Mouse (Mus musculus) heart, embryonic 11.5 days (tissue): Measurements from ENCODE around the gene Fyn. TPM values are rescaled to one million over a fixed set of nuclear protein-coding genes. Genes with fewer than 3 reads are reported as not detected.
A peak's percentile ranks its signal among the peaks of the same experiment; 100 is the strongest.

Source experiments
- ATAC-seq: fragments of 200-750 bp; cut with Nextera tagmentation; replicated peaks from 2 replicates; pipeline ENCODE4 v1.8.0; 2017; ENCODE audit warnings: moderate library complexity; ENCODE audit not compliant: insufficient number of reproducible peaks, low FRiP score, low TSS enrichment
- H3K27ac ChIP-seq: fragments of 300-500 bp; sonication (generic); 2 replicates; pipeline ENCODE4 v1.5.1; 2014; ENCODE audit warnings: mild to moderate bottlenecking, low read depth, low read length
- H3K27me3 ChIP-seq: fragments of 300-500 bp; sonication (generic); 2 replicates; pipeline ENCODE4 v1.6.1; 2014; ENCODE audit warnings: mild to moderate bottlenecking, low read length, mixed read lengths; ENCODE audit not compliant: control insufficient read depth, insufficient read depth
- H3K36me3 ChIP-seq: fragments of 300-500 bp; sonication (generic); 2 replicates; pipeline ENCODE4 v1.6.1; 2014; ENCODE audit warnings: mild to moderate bottlenecking, low read length, moderate library complexity, mixed read lengths; ENCODE audit not compliant: control insufficient read depth, insufficient read depth
- H3K4me1 ChIP-seq: fragments of 300-500 bp; sonication (generic); 2 replicates; pipeline ENCODE4 v1.6.1; 2014; ENCODE audit warnings: low read length; ENCODE audit not compliant: control insufficient read depth, insufficient read depth
- H3K4me2 ChIP-seq: fragments of 300-500 bp; sonication (generic); 2 replicates; pipeline ENCODE4 v1.6.1; 2014; ENCODE audit warnings: mild to moderate bottlenecking, moderate library complexity
- H3K4me3 ChIP-seq: fragments of 300-500 bp; sonication (generic); 2 replicates; pipeline ENCODE4 v1.5.1; 2014; ENCODE audit warnings: low read depth, low read length
- H3K9ac ChIP-seq: fragments of 300-500 bp; sonication (generic); 2 replicates; pipeline ENCODE4 v1.6.1; 2014; ENCODE audit warnings: mild to moderate bottlenecking, low read depth, low read length, moderate library complexity
- H3K9me3 ChIP-seq: fragments of 300-500 bp; sonication (generic); replicated peaks from 2 replicates; pipeline ENCODE4 v1.6.1; 2016; ENCODE audit warnings: low read length; ENCODE audit not compliant: control insufficient read depth
- WGBS: fragments of 180-500 bp; shearing (Covaris S2); extraction: QIAGEN DNeasy Blood & Tissue Kit; methylation state at CpG from one replicate; pipeline ENCODE4 v1.1.7; 2014; ENCODE audit not compliant: insufficient replicate concordance; 5-methylcytosine and 5-hydroxymethylcytosine counted together
- polyA plus RNA-seq: library from polyadenylated mRNA; unstranded; fragments of >200 nt; fragmentation: Nextera tagmentation; extraction: Ambion mirVana; gene quantifications from 2 replicates; pipeline ENCODE4 v1.2.1, GENCODE M21; 2014

The Fyn gene
- polyA plus RNA-seq, 1 experiment from 2014 or later, result 17.2 TPM

- no peak for ATAC-seq
- Histone ChIP-seq H3K27me3 (no peaks in the 10 kb centered on the region), H3K4me3 (no peak overlapping the region), H3K9me3 (no peaks in the 10 kb centered on the region; the same call in 1 of the 2 replicates), H3K9ac (no peak overlapping the region), H3K27ac (no peak overlapping the region), H3K4me1 (peaks cover 33% of the 10 kb centered on the region), H3K4me2 (no peak overlapping the region), H3K36me3 (peaks cover 3% of the 10 kb centered on the region; the same call in 1 of the 2 replicates)
- 66% methylated on average over 14 of the region's 14 CpGs for WGBS
Measured at GRCm38 (mm10) chr10:39487740-39488415, 119.2 kb downstream of the Fyn start.

GRCm38 (mm10) chr10:39488542-39488941 is 119.9 kb downstream of the Fyn start:
- WGBS, result 71% methylated on average over 3 of the region's 3 CpGs
- H3K4me2 ChIP-seq, result no peak overlapping the region
- H3K4me3 ChIP-seq, result no peak overlapping the region
- peaks cover 33% of the 10 kb centered on the region for H3K4me1 ChIP-seq
- no peak overlapping the region for H3K27ac ChIP-seq
- H3K36me3 ChIP-seq, result no peaks in the 10 kb centered on the region
- ATAC-seq, result no peak
- H3K27me3 ChIP-seq, result no peaks in the 10 kb centered on the region
- H3K9me3 ChIP-seq, result no peaks in the 10 kb centered on the region; the same call in 1 of the 2 replicates
- no peak overlapping the region for H3K9ac ChIP-seq

- no peaks in the 10 kb centered on the region for H3K27me3 ChIP-seq
- no peak for ATAC-seq
- no peak overlapping the region for H3K4me2 ChIP-seq
- no peaks in the 10 kb centered on the region for H3K36me3 ChIP-seq
- no peak overlapping the region for H3K4me3 ChIP-seq
- no peak overlapping the region for H3K9ac ChIP-seq
- H3K27ac ChIP-seq, result 0 out of 2 replicates have a peak overlapping the region, but pooled peaks have one; percentile 15
- peaks cover 33% of the 10 kb centered on the region for H3K4me1 ChIP-seq
- H3K9me3 ChIP-seq, result no peaks in the 10 kb centered on the region
- WGBS, result 84% methylated on average over 3 of the region's 3 CpGs
Measured at GRCm38 (mm10) chr10:39488956-39489355, 120.3 kb downstream of the Fyn start.

- Histone ChIP-seq H3K4me2 (no peak overlapping the region), H3K27ac (no peak overlapping the region), H3K9ac (no peak overlapping the region), H3K36me3 (no peaks in the 10 kb centered on the region), H3K9me3 (no peaks in the 10 kb centered on the region), H3K4me1 (peaks cover 28% of the 10 kb centered on the region), H3K4me3 (no peak overlapping the region), H3K27me3 (no peaks in the 10 kb centered on the region)
- 71% methylated on average over 9 of the region's 9 CpGs for WGBS
- no peak for ATAC-seq
Measured at GRCm38 (mm10) chr10:39490349-39491121, 121.9 kb downstream of the Fyn start.

GRCm38 (mm10) chr10:39492146-39492545 is 123.5 kb downstream of the Fyn start:
- Histone ChIP-seq H3K36me3 (no peaks in the 10 kb centered on the region), H3K27me3 (no peaks in the 10 kb centered on the region), H3K4me3 (no peak overlapping the region), H3K4me2 (no peak overlapping the region), H3K27ac (no peak overlapping the region), H3K9me3 (no peaks in the 10 kb centered on the region), H3K9ac (no peak overlapping the region), H3K4me1 (peaks cover 21% of the 10 kb centered on the region)
- WGBS, result 79% methylated on average over 6 of the region's 6 CpGs
- ATAC-seq, result no peak

GRCm38 (mm10) chr10:39493007-39493406 is 124.4 kb downstream of the Fyn start:
- no peak overlapping the region for H3K9ac ChIP-seq
- H3K4me3 ChIP-seq, result no peak overlapping the region
- peaks cover 16% of the 10 kb centered on the region for H3K4me1 ChIP-seq
- H3K27me3 ChIP-seq, result no peaks in the 10 kb centered on the region
- no peaks in the 10 kb centered on the region for H3K36me3 ChIP-seq
- WGBS, result 93% methylated on average over 3 of the region's 3 CpGs
- no peaks in the 10 kb centered on the region for H3K9me3 ChIP-seq
- H3K27ac ChIP-seq, result no peak overlapping the region
- ATAC-seq, result no peak
- H3K4me2 ChIP-seq, result no peak overlapping the region

- ATAC-seq, result no peak
- H3K4me3 ChIP-seq, result no peak overlapping the region
- no peak overlapping the region for H3K9ac ChIP-seq
- no peaks in the 10 kb centered on the region for H3K27me3 ChIP-seq
- H3K4me1 ChIP-seq, result peaks cover 33% of the 10 kb centered on the region
- H3K9me3 ChIP-seq, result no peaks in the 10 kb centered on the region
- WGBS, result 62% methylated on average over 7 of the region's 7 CpGs
- no peak overlapping the region for H3K27ac ChIP-seq
- no peak overlapping the region for H3K4me2 ChIP-seq
- H3K36me3 ChIP-seq, result no peaks in the 10 kb centered on the region
Measured at GRCm38 (mm10) chr10:39498641-39499040, 130.0 kb downstream of the Fyn start.

- H3K4me2 ChIP-seq, result peak overlapping the region; percentile 27
Measured at GRCm38 (mm10) chr10:39501571-39501970, 132.9 kb downstream of the Fyn start.

More at GRCm38 (mm10) chr10:39501571-39501970, 132.9 kb downstream of the Fyn start:
- H3K27ac ChIP-seq, result peak overlapping the region; percentile 35; the same call in 1 of the 2 replicates
- WGBS, result 34% methylated on average over 10 of the region's 10 CpGs
- H3K27me3 ChIP-seq, result no peaks in the 10 kb centered on the region
- peak overlapping the region; percentile 43 for H3K9ac ChIP-seq
- H3K4me1 ChIP-seq, result peaks cover 38% of the 10 kb centered on the region
- H3K4me3 ChIP-seq, result no peak overlapping the region
- no peaks in the 10 kb centered on the region for H3K9me3 ChIP-seq
- no peaks in the 10 kb centered on the region for H3K36me3 ChIP-seq
- ATAC-seq, result no peak
